9 mouse cellular contexts compared by ENCODE assay signal in genomic region chrX:73660284-73660665, GRCm38 (mm10). TPM values are rescaled to one million over a fixed set of nuclear protein-coding genes. Genes with fewer than 3 reads are reported as not detected.
DNase-seq lines count a peak whose midpoint lies in the region; ATAC-seq and TF ChIP-seq lines count a peak whose summit lies in the region.
"Had no signal": no experiment of that assay in that cellular context is flagged by ENCODE, and none has a peak within 500 bp of the region (broad histone marks: within the 10 kb centered on the region; RNA-seq: fewer than 3 reads in every experiment).

No protein-coding gene starts in this region.

- H3K27me3 ChIP-seq in heart, embryonic 13.5 days (replicated peaks), result peaks cover 26% of the 10 kb centered on the region
- H3K27me3 ChIP-seq in forebrain, embryonic 15.5 days, result no peaks in the 10 kb centered on the region
- peaks cover 19% of the 10 kb centered on the region for H3K27me3 ChIP-seq in liver, embryonic 15.5 days

- in situ Hi-C loops in ES-E14 (cut with MboI; ENCODE audit: low sequenced_read_pairs in 2 of 2, unreplicated experiment in 2 of 2), result loop anchor here in 1 of 2 experiments (25.0 kb wide), 1 partner anchor 623 kb away; the partner anchor contains the start of gene Pnma5

- H3K36me3 ChIP-seq in heart, embryonic 13.5 days, result no peaks in the 10 kb centered on the region
- H3K36me3 ChIP-seq in ES-E14 (ENCODE audit: control insufficient read depth, insufficient read depth, low read length, poor library complexity, severe bottlenecking), result no peaks in the 10 kb centered on the region
- no peaks in the 10 kb centered on the region for H3K36me3 ChIP-seq in forebrain, embryonic 15.5 days
- no peaks in the 10 kb centered on the region for H3K36me3 ChIP-seq in liver, embryonic 15.5 days (replicated peaks)

- ATAC-seq in heart, embryonic 13.5 days (ENCODE audit: extremely low read depth, insufficient number of reproducible peaks, low FRiP score, low TSS enrichment), result no peak
- peak; percentile 10; the same call in 1 of the 2 replicates for ATAC-seq in forebrain, embryonic 15.5 days (replicated peaks)
- ATAC-seq in liver, embryonic 15.5 days (ENCODE audit: insufficient read depth), result no peak
- no peak for ATAC-seq in megakaryocyte, adult 5-6 weeks (ENCODE audit: poor library complexity, severe bottlenecking)
- ATAC-seq in activated CD4-positive, CD25-positive, alpha-beta regulatory T cell, adult 4 months, result no peak

- H3K9me3 ChIP-seq in heart, embryonic 13.5 days, result no peaks in the 10 kb centered on the region
- no peaks in the 10 kb centered on the region for H3K9me3 ChIP-seq in ES-E14 (ENCODE audit: control insufficient read depth, insufficient read depth, low read depth, low read length)
- H3K9me3 ChIP-seq in forebrain, embryonic 15.5 days, result no peaks in the 10 kb centered on the region
- H3K9me3 ChIP-seq in liver, embryonic 15.5 days (replicated peaks), result no peaks in the 10 kb centered on the region

- no peak for DNase-seq in heart, adult 8-10 months (ENCODE audit: low spot score)
- no peak for DNase-seq in ES-E14 (ENCODE audit: low read depth, low spot score)
- no peak for DNase-seq in layer of hippocampus, adult 18-20 months (ENCODE audit: low spot score in 2 of 2)
- DNase-seq: kidney, adult 8-10 months had no signal

- no peak overlapping the region for H3K27ac ChIP-seq in heart, embryonic 13.5 days (replicated peaks)
- H3K27ac ChIP-seq in ES-E14 (ENCODE audit: insufficient read depth, low read depth, low read length, poor library complexity, severe bottlenecking), result no peak overlapping the region
- H3K27ac ChIP-seq in forebrain, embryonic 15.5 days (replicated peaks), result peak overlapping the region; percentile 32
- no peak overlapping the region for H3K27ac ChIP-seq in liver, embryonic 15.5 days (replicated peaks)

- H3K4me2 ChIP-seq in heart, embryonic 13.5 days, result peak overlapping the region; percentile 78
- H3K4me2 ChIP-seq in forebrain, embryonic 15.5 days (replicated peaks), result peak overlapping the region; percentile 57
- peak overlapping the region; percentile 60 for H3K4me2 ChIP-seq in liver, embryonic 15.5 days

- H3K4me1 ChIP-seq in heart, embryonic 13.5 days, result no peaks in the 10 kb centered on the region
- peaks cover 0 to 7% of the 10 kb centered on the region in 2 experiments; a peak in 1 of 4 replicates for H3K4me1 ChIP-seq in ES-E14 (ENCODE audit: control insufficient read depth in 2 of 2, insufficient read depth in 2 of 2, low read length in 2 of 2, poor library complexity in 1 of 2)
- H3K4me1 ChIP-seq in forebrain, embryonic 15.5 days, result peaks cover 16% of the 10 kb centered on the region
- H3K4me1 ChIP-seq in liver, embryonic 15.5 days (replicated peaks), result no peaks in the 10 kb centered on the region

- peak overlapping the region; percentile 56 for H3K4me3 ChIP-seq in heart, embryonic 13.5 days
- H3K4me3 ChIP-seq in ES-E14 (ENCODE audit: insufficient read depth in 1 of 2, low read depth in 1 of 2, low read length in 2 of 2, poor library complexity in 1 of 2, severe bottlenecking in 1 of 2), result peak overlapping the region; percentile 52 to 69; a peak in 3 of 4 replicates
- H3K4me3 ChIP-seq in forebrain, embryonic 15.5 days, result peak overlapping the region; percentile 51
- H3K4me3 ChIP-seq in liver, embryonic 15.5 days (replicated peaks), result peak overlapping the region; percentile 38

- WGBS in heart, embryonic 13.5 days, result 63% methylated on average over 3 of the region's 3 CpGs
- 63% methylated on average over 3 of the region's 3 CpGs for WGBS in forebrain, embryonic 15.5 days
- 44% methylated on average over 3 of the region's 3 CpGs for WGBS in liver, embryonic 15.5 days (ENCODE audit: insufficient replicate concordance)

- peak overlapping the region; percentile 79 for H3K9ac ChIP-seq in heart, embryonic 13.5 days
- H3K9ac ChIP-seq in ES-E14 (ENCODE audit: insufficient read depth, low read depth, low read length, poor library complexity, severe bottlenecking), result peak overlapping the region; percentile 33; the same call in 1 of the 2 replicates
- H3K9ac ChIP-seq in forebrain, embryonic 15.5 days (replicated peaks), result peak overlapping the region; percentile 51
- H3K9ac ChIP-seq in liver, embryonic 15.5 days, result no peak overlapping the region

TF ChIP-seq in ES-E14, 5 proteins besides CTCF, POLR2A, EP300 and RAD21:
- TF ChIP-seq MAFK (IDR thresholded peaks at IDR 0.05; ENCODE audit: insufficient read depth, low read depth, low read length) (no peak), CHD2 (IDR thresholded peaks at IDR 0.05; ENCODE audit: low read depth, low read length) (no peak), ZNF384 (IDR thresholded peaks at IDR 0.05; ENCODE audit: low read depth, low read length) (no peak), HCFC1 (IDR thresholded peaks at IDR 0.05; ENCODE audit: borderline replicate concordance, insufficient read depth, low read length) (no peak), ZC3H11A (IDR thresholded peaks at IDR 0.05; ENCODE audit: borderline replicate concordance, low read depth, low read length) (no peak)

RNA-seq across cellular contexts. Expression of gene Pnck, which starts 0.4 kb away (rescaled TPM):
- polyA plus RNA-seq in heart, embryonic 13.5 days (2015; fragmentation: Nextera tagmentation; extraction: Ambion mirVana), result 9.6 and 10.4 TPM in 2 replicates
- total RNA-seq in heart, adult 8-10 months (2022), result 1 to 10 TPM; 5.2 to 9.5 (median 8.1) TPM
- total RNA-seq in ES-E14 (2012; rRNA removed), result 2.0 and 4.9 TPM in 2 replicates
- polyA plus RNA-seq in forebrain, embryonic 15.5 days (2015; fragmentation: Nextera tagmentation; extraction: Ambion mirVana), result 105 and 109 TPM in 2 replicates
- 0.94 and 1.1 TPM in 2 replicates for polyA plus RNA-seq in liver, embryonic 15.5 days (2015; fragmentation: Nextera tagmentation; extraction: Ambion mirVana)
- total RNA-seq in megakaryocyte, adult 5-6 weeks (2015), result 0.59 TPM in 1 of 2 replicates, not detected in the other
- not detected in 2 replicates for total RNA-seq in megakaryocyte, adult 5-6 weeks (2017)
- 100 to 1,000 TPM; 107 to 135 TPM for total RNA-seq in layer of hippocampus, adult 18-20 months (2021)
- polyA plus RNA-seq in activated CD4-positive, CD25-positive, alpha-beta regulatory T cell, adult 4 months (2017; shearing (Covaris generic)), result 1 to 10 TPM in 1 of 2 experiments, not detected in 1; 1.8 TPM

RNA-seq across cellular contexts. Expression of gene Slc6a8, which starts 12.7 kb away (rescaled TPM):
- polyA plus RNA-seq in heart, embryonic 13.5 days (2015; fragmentation: Nextera tagmentation; extraction: Ambion mirVana), result 6.8 and 8.0 TPM in 2 replicates
- total RNA-seq in heart, adult 8-10 months (2022), result 100 to 1,000 TPM; 157 to 195 (median 180) TPM
- 83.4 and 133 TPM in 2 replicates for total RNA-seq in ES-E14 (2012; rRNA removed)
- 6.5 and 7.0 TPM in 2 replicates for polyA plus RNA-seq in forebrain, embryonic 15.5 days (2015; fragmentation: Nextera tagmentation; extraction: Ambion mirVana)
- 0.33 and 0.51 TPM in 2 replicates for polyA plus RNA-seq in liver, embryonic 15.5 days (2015; fragmentation: Nextera tagmentation; extraction: Ambion mirVana)
- not detected in 2 replicates for total RNA-seq in megakaryocyte, adult 5-6 weeks (2015)
- total RNA-seq in megakaryocyte, adult 5-6 weeks (2017), result 1.1 TPM in 1 of 2 replicates, not detected in the other
- 100 to 1,000 TPM in 1 of 2 experiments, 10 to 100 TPM in 1; 89.6 to 102 TPM for total RNA-seq in layer of hippocampus, adult 18-20 months (2021)
- polyA plus RNA-seq in activated CD4-positive, CD25-positive, alpha-beta regulatory T cell, adult 4 months (2017; shearing (Covaris generic)), result under 1 TPM; 0.36 to 0.61 TPM

RNA-seq across cellular contexts. Expression of gene Dusp9, which starts 21.1 kb away (rescaled TPM):
- 6.0 and 6.3 TPM in 2 replicates for polyA plus RNA-seq in heart, embryonic 13.5 days (2015; fragmentation: Nextera tagmentation; extraction: Ambion mirVana)
- total RNA-seq in heart, adult 8-10 months (2022), result under 1 TPM in 1 of 4 experiments, not detected in 3; 0.19 TPM
- 124 and 197 TPM in 2 replicates for total RNA-seq in ES-E14 (2012; rRNA removed)
- polyA plus RNA-seq in forebrain, embryonic 15.5 days (2015; fragmentation: Nextera tagmentation; extraction: Ambion mirVana), result 0.33 and 0.43 TPM in 2 replicates
- 30.5 and 33.9 TPM in 2 replicates for polyA plus RNA-seq in liver, embryonic 15.5 days (2015; fragmentation: Nextera tagmentation; extraction: Ambion mirVana)
- total RNA-seq in megakaryocyte, adult 5-6 weeks (2015), result 0.11 and 0.13 TPM in 2 replicates
- 0.16 TPM in 1 of 2 replicates, not detected in the other for total RNA-seq in megakaryocyte, adult 5-6 weeks (2017)
- under 1 TPM; 0.23 to 0.30 TPM for total RNA-seq in layer of hippocampus, adult 18-20 months (2021)
- polyA plus RNA-seq in activated CD4-positive, CD25-positive, alpha-beta regulatory T cell, adult 4 months (2017; shearing (Covaris generic)), result under 1 TPM in 1 of 2 experiments, not detected in 1; 0.23 TPM

RNA-seq across cellular contexts. Expression of gene Bcap31, which starts 55.7 kb away (rescaled TPM):
- 166 and 185 TPM in 2 replicates for polyA plus RNA-seq in heart, embryonic 13.5 days (2015; fragmentation: Nextera tagmentation; extraction: Ambion mirVana)
- 10 to 100 TPM; 65.8 to 86.6 (median 78.8) TPM for total RNA-seq in heart, adult 8-10 months (2022)
- total RNA-seq in ES-E14 (2012; rRNA removed), result 246 and 314 TPM in 2 replicates
- polyA plus RNA-seq in forebrain, embryonic 15.5 days (2015; fragmentation: Nextera tagmentation; extraction: Ambion mirVana), result 98.3 and 101 TPM in 2 replicates
- polyA plus RNA-seq in liver, embryonic 15.5 days (2015; fragmentation: Nextera tagmentation; extraction: Ambion mirVana), result 127 and 137 TPM in 2 replicates
- total RNA-seq in megakaryocyte, adult 5-6 weeks (2015), result 211 and 214 TPM in 2 replicates
- total RNA-seq in megakaryocyte, adult 5-6 weeks (2017), result 157 and 173 TPM in 2 replicates
- 10 to 100 TPM; 75.8 to 79.1 TPM for total RNA-seq in layer of hippocampus, adult 18-20 months (2021)
- 100 to 1,000 TPM; 270 to 336 TPM for polyA plus RNA-seq in activated CD4-positive, CD25-positive, alpha-beta regulatory T cell, adult 4 months (2017; shearing (Covaris generic))

RNA-seq across cellular contexts. Expression of gene Abcd1, which starts 56.1 kb away (rescaled TPM):
- polyA plus RNA-seq in heart, embryonic 13.5 days (2015; fragmentation: Nextera tagmentation; extraction: Ambion mirVana), result 12.3 and 12.4 TPM in 2 replicates
- total RNA-seq in heart, adult 8-10 months (2022), result 10 to 100 TPM; 26.6 to 29.7 (median 28.2) TPM
- 4.2 and 5.0 TPM in 2 replicates for total RNA-seq in ES-E14 (2012; rRNA removed)
- 11.1 and 12.0 TPM in 2 replicates for polyA plus RNA-seq in forebrain, embryonic 15.5 days (2015; fragmentation: Nextera tagmentation; extraction: Ambion mirVana)
- 9.5 and 10.0 TPM in 2 replicates for polyA plus RNA-seq in liver, embryonic 15.5 days (2015; fragmentation: Nextera tagmentation; extraction: Ambion mirVana)
- total RNA-seq in megakaryocyte, adult 5-6 weeks (2015), result 80.0 and 82.4 TPM in 2 replicates
- total RNA-seq in megakaryocyte, adult 5-6 weeks (2017), result 32.7 and 35.7 TPM in 2 replicates
- total RNA-seq in layer of hippocampus, adult 18-20 months (2021), result 10 to 100 TPM; 11.6 to 12.8 TPM
- 10 to 100 TPM; 22.3 to 34.1 TPM for polyA plus RNA-seq in activated CD4-positive, CD25-positive, alpha-beta regulatory T cell, adult 4 months (2017; shearing (Covaris generic))

Comparison
In these comparisons a context has a peak if more than half of its experiments do, and no peak if none do; other contexts are left out.
1. RNA of gene Pnck, which starts 0.4 kb away (total RNA-seq): 107 to 135 TPM in layer of hippocampus, adult 18-20 months; 5.2 to 9.5 TPM in heart, adult 8-10 months, 2.0 to 4.9 TPM in ES-E14 and 0.59 TPM in megakaryocyte, adult 5-6 weeks; every median in the first group is over 10 times any median in the second.
2. RNA of gene Slc6a8, which starts 12.7 kb away (total RNA-seq): 157 to 195 TPM in heart, adult 8-10 months, 89.6 to 102 TPM in layer of hippocampus, adult 18-20 months and 83.4 to 133 TPM in ES-E14; 1.1 TPM in megakaryocyte, adult 5-6 weeks; every median in the first group is over 10 times any median in the second.
3. RNA of gene Dusp9, which starts 21.1 kb away (total RNA-seq): 124 to 197 TPM in ES-E14; 0.23 to 0.30 TPM in layer of hippocampus, adult 18-20 months, 0.11 to 0.16 TPM in megakaryocyte, adult 5-6 weeks and 0.19 TPM in heart, adult 8-10 months; every median in the first group is over 10 times any median in the second.
4. Peak in every context shown above with its lines, with median percentiles within 50 percentile points of each other: H3K4me2 ChIP-seq and H3K4me3 ChIP-seq.